Mouse (Mus musculus) myocyte (in vitro differentiated cells): ENCODE measurements around the gene Fam189a1.

Experiments
- MAX ChIP-seq: IDR thresholded peaks from one replicate; pipeline ENCODE4 v1.6.1; 2011; ENCODE audit warnings: low read depth, mild to moderate bottlenecking, control low read depth
- POLR2A ChIP-seq: IDR thresholded peaks from one replicate; pipeline ENCODE4 v1.6.1; 2011; ENCODE audit warnings: low read depth, mild to moderate bottlenecking, control low read depth, moderate library complexity; ENCODE audit not compliant: insufficient read length
- POLR2AphosphoS2 ChIP-seq: IDR thresholded peaks from one replicate; pipeline ENCODE4 v1.6.1; 2011; ENCODE audit warnings: low read depth, control low read depth; ENCODE audit not compliant: insufficient read length

DNA sequence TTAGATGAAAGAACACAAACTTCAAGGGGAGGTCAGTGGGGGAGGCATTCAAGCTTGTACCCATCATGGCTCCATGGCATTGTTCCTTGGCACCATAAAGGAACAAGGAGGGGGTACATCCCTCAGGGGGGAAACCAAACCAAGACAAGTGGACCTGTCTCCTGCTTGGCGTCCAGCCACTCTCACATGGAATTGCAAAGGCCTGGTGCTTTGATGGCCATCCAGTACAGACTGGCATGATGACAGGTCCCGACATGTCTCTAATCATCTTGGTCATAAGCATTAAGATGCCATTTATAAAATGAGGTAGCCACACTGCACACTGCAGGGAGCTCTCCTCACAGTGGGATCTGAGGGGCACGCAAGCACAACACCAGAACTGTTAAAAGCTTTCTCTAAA lies 41.0 kb downstream of the Fam189a1 start:
- no peak for TF ChIP-seq MAX
- no peak for TF ChIP-seq POLR2A
- no peak for TF ChIP-seq POLR2AphosphoS2
